Mouse (Mus musculus) embryonic facial prominence, embryonic 14.5 days (tissue): Measurements from ENCODE around the gene Mamstr. TPM values are rescaled to one million over a fixed set of nuclear protein-coding genes. Genes with fewer than 3 reads are reported as not detected.

Source experiments
- ATAC-seq: fragments of 200-750 bp; cut with Nextera tagmentation; 2 replicates; pipeline ENCODE4 v1.8.0; 2017; ENCODE audit warnings: low read depth, moderate number of reproducible peaks, moderate TSS enrichment
- DNase-seq: peaks from one replicate; pipeline ENCODE4 v3.0.0-alpha.2; 2015; ENCODE audit warnings: low spot score
- H3K27ac ChIP-seq: fragments of 300-500 bp; sonication (generic); replicated peaks from 2 replicates; pipeline ENCODE4 v1.5.1; 2014; ENCODE audit warnings: low read depth, mild to moderate bottlenecking, low read length, moderate library complexity
- H3K27me3 ChIP-seq: fragments of 300-500 bp; sonication (generic); replicated peaks from 2 replicates; pipeline ENCODE4 v1.6.1; 2014; ENCODE audit warnings: low read length; ENCODE audit not compliant: control insufficient read depth, insufficient read depth
- H3K36me3 ChIP-seq: fragments of 300-500 bp; sonication (generic); 2 replicates; pipeline ENCODE4 v1.6.1; 2014; ENCODE audit warnings: low read length, mixed read lengths; ENCODE audit not compliant: control insufficient read depth, insufficient read depth
- H3K4me1 ChIP-seq: fragments of 300-500 bp; sonication (generic); 2 replicates; pipeline ENCODE4 v1.6.1; 2014; ENCODE audit warnings: antibody characterized with exemption, low read length; ENCODE audit not compliant: control insufficient read depth, insufficient read depth
- H3K4me2 ChIP-seq: fragments of 300-500 bp; sonication (generic); 2 replicates; pipeline ENCODE4 v1.6.1; 2014; ENCODE audit warnings: low read depth, mild to moderate bottlenecking, low read length, moderate library complexity, mixed read lengths
- H3K4me3 ChIP-seq: fragments of 300-500 bp; sonication (generic); 2 replicates; pipeline ENCODE4 v1.5.1; 2014; ENCODE audit warnings: low read depth, mild to moderate bottlenecking, low read length
- H3K9ac ChIP-seq: fragments of 300-500 bp; sonication (generic); 2 replicates; pipeline ENCODE4 v1.6.1; 2014; ENCODE audit warnings: low read depth, mild to moderate bottlenecking, low read length, moderate library complexity, mixed read lengths
- H3K9me3 ChIP-seq: fragments of 300-500 bp; sonication (generic); 2 replicates; pipeline ENCODE4 v1.6.1; 2016; ENCODE audit warnings: low read length; ENCODE audit not compliant: control insufficient read depth
- WGBS: fragments of 180-500 bp; shearing (Covaris S2); extraction: QIAGEN DNeasy Blood & Tissue Kit; methylation state at CpG from one replicate; pipeline ENCODE4 v1.1.7; 2014; 5-methylcytosine and 5-hydroxymethylcytosine counted together
- polyA plus RNA-seq: library from polyadenylated mRNA; unstranded; fragments of >200 nt; fragmentation: Nextera tagmentation; extraction: Ambion mirVana; gene quantifications from 2 replicates; pipeline ENCODE4 v1.2.1, GENCODE M21; 2014

Gene Mamstr
- polyA plus RNA-seq, 1 experiment from 2014 or later: 28.8 TPM

- Histone ChIP-seq H3K9me3 (no peaks in the 10 kb centered on the region), H3K4me3 (no peak overlapping the region), H3K27me3 (no peaks in the 10 kb centered on the region), H3K4me2 (no peak overlapping the region), H3K4me1 (peaks cover 22% of the 10 kb centered on the region), H3K9ac (peak overlapping the region; percentile 15; the same call in 1 of the 2 replicates), H3K27ac (no peak overlapping the region), H3K36me3 (no peaks in the 10 kb centered on the region)
- 61% methylated on average over 6 of the region's 6 CpGs for WGBS
- DNase-seq: no peak
- no peak for ATAC-seq
These were observed 49.3 kb downstream of the Mamstr start for GRCm38 (mm10) chr7:45689099-45689498.

GRCm38 (mm10) chr7:45689800-45690199 is 50.0 kb downstream of the Mamstr start:
- Histone ChIP-seq H3K36me3 (no peaks in the 10 kb centered on the region), H3K27me3 (no peaks in the 10 kb centered on the region), H3K4me2 (no peak overlapping the region), H3K4me1 (peaks cover 28% of the 10 kb centered on the region), H3K9ac (no peak overlapping the region), H3K4me3 (no peak overlapping the region), H3K9me3 (no peaks in the 10 kb centered on the region), H3K27ac (no peak overlapping the region)
- DNase-seq (no peak), ATAC-seq (no peak)
- WGBS: 65% methylated on average over 11 of the region's 11 CpGs

- H3K4me1 ChIP-seq: 0 out of 2 replicates have a peak, but pooled peaks cover 7% of the 10 kb centered on the region
- H3K36me3 ChIP-seq: no peaks in the 10 kb centered on the region
- H3K4me3 ChIP-seq: no peak overlapping the region
- no peak overlapping the region for H3K4me2 ChIP-seq
- H3K9me3 ChIP-seq: no peaks in the 10 kb centered on the region
- WGBS: 71% methylated on average over 2 of the region's 2 CpGs
- H3K27me3 ChIP-seq: no peaks in the 10 kb centered on the region
- H3K9ac ChIP-seq: no peak overlapping the region
- H3K27ac ChIP-seq: no peak overlapping the region
- ATAC-seq (no peak), DNase-seq (no peak)
These were observed 52.6 kb downstream of the Mamstr start for GRCm38 (mm10) chr7:45692364-45692763.

DNA sequence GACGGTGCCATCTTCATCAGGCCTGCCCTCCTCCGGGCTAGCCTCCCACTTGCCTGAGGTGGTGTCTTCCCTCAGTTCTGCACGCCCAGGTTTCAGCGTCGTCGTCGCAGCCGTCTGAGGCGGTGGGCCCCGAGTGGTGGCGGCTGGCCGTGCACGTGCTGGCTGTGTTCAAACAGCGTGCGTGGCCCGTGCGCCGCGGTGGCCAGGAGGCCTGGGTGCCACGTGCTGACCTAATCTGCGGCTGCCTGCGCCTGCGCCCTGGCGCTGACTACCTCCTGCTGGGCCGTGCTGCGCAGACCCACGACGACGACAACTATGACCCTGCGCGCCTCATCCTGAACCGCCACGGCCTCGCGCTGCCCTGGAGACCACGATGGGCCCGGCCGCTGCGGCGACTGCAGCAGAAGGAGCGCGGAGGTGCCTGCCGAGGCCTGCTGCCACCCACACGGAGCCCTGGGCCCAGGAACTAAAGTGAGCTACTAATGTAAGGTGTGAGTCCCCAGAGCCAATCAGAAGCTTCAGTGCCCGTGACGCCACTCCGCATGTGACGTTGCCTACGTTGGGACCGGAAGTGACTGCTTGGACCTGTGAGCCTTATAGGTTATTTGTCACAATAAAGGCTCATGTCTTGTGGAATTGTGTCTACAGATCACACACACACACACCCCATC is 54.3 kb downstream of the Mamstr start, which contains the start of gene Sec1:
Sec1 (minus strand) TSS at position 482 of the 671 bp plus-strand sequence.
- Histone ChIP-seq H3K27me3 (peaks cover 9% of the 10 kb centered on the region), H3K36me3 (no peaks in the 10 kb centered on the region), H3K9me3 (no peaks in the 10 kb centered on the region), H3K9ac (no peak within 1 kb of the TSS), H3K27ac (peak within 1 kb of the TSS; percentile 17; the same call in 1 of the 2 replicates), H3K4me2 (no peak within 1 kb of the TSS), H3K4me3 (no peak within 1 kb of the TSS), H3K4me1 (0 out of 2 replicates have a peak, but pooled peaks cover 7% of the 10 kb centered on the region)
- ATAC-seq (no peak), DNase-seq (no peak)
- WGBS: 91% methylated on average over 50 of the region's 50 CpGs

- H3K4me1 ChIP-seq: 0 out of 2 replicates have a peak, but pooled peaks cover 13% of the 10 kb centered on the region
- peaks cover 19% of the 10 kb centered on the region for H3K27me3 ChIP-seq
- peak; percentile 82 for DNase-seq
- WGBS: 18% methylated on average over 6 of the region's 6 CpGs
- peak; percentile 31 for ATAC-seq
- H3K4me3 ChIP-seq: no peak overlapping the region
- H3K9ac ChIP-seq: no peak overlapping the region
- H3K27ac ChIP-seq: peak overlapping the region; percentile 17; the same call in 1 of the 2 replicates
- H3K9me3 ChIP-seq: no peaks in the 10 kb centered on the region
- no peaks in the 10 kb centered on the region for H3K36me3 ChIP-seq
- no peak overlapping the region for H3K4me2 ChIP-seq
These were observed 55.3 kb downstream of the Mamstr start for GRCm38 (mm10) chr7:45695098-45695497.

Other genes with a start within 250 kb of the Mamstr start
- gene Snrnp70, start 244.2 kb upstream of the Mamstr start, polyA plus RNA-seq: 56.5 and 61.1 TPM in 2 replicates
- gene Kcna7, start 234.3 kb upstream of the Mamstr start, polyA plus RNA-seq: 0.24 TPM in 1 of 2 replicates, not detected in the other
- 3.0 and 3.1 TPM in 2 replicates for gene Ntf5, start 226.3 kb upstream of the Mamstr start, polyA plus RNA-seq
- gene Lhb, start 219.2 kb upstream of the Mamstr start, polyA plus RNA-seq: 1.4 TPM in 1 of 2 replicates, not detected in the other
- gene Gys1, start 205.1 kb upstream of the Mamstr start, polyA plus RNA-seq: 39.3 TPM in 2 replicates
- gene Ruvbl2, start 201.9 kb upstream of the Mamstr start, polyA plus RNA-seq: 123 and 127 TPM in 2 replicates
- 4,260 and 4,697 TPM in 2 replicates for gene Ftl1, start 180.1 kb upstream of the Mamstr start, polyA plus RNA-seq
- 120 and 132 TPM in 2 replicates for gene Bax, start 173.1 kb upstream of the Mamstr start, polyA plus RNA-seq
- gene Tulp2, start 158.1 kb upstream of the Mamstr start, polyA plus RNA-seq: 1.2 and 1.5 TPM in 2 replicates
- not detected in 2 replicates for gene Gm45808, start 153.2 kb upstream of the Mamstr start, polyA plus RNA-seq
- 2.5 and 3.2 TPM in 2 replicates for gene Dhdh, start 151.2 kb upstream of the Mamstr start, polyA plus RNA-seq
- gene Nucb1, start 129.6 kb upstream of the Mamstr start, polyA plus RNA-seq: 209 and 236 TPM in 2 replicates
- 20.7 and 21.9 TPM in 2 replicates for gene Ppp1r15a, start 113.7 kb upstream of the Mamstr start, polyA plus RNA-seq
- 6.8 and 7.3 TPM in 2 replicates for gene Plekha4, start 113.6 kb upstream of the Mamstr start, polyA plus RNA-seq
- 0.77 and 1.0 TPM in 2 replicates for gene Hsd17b14, start 85.1 kb upstream of the Mamstr start, polyA plus RNA-seq
- 50.1 and 51.0 TPM in 2 replicates for gene Bcat2, start 69.8 kb upstream of the Mamstr start, polyA plus RNA-seq
- gene Fgf21, start 24.5 kb upstream of the Mamstr start, polyA plus RNA-seq: 0.45 and 1.0 TPM in 2 replicates
- 1.3 and 2.1 TPM in 2 replicates for gene Fut1, start 22.7 kb upstream of the Mamstr start, polyA plus RNA-seq
- gene Izumo1, start 18.2 kb upstream of the Mamstr start, polyA plus RNA-seq: 0.19 and 0.30 TPM in 2 replicates
- gene Rasip1, start 12.5 kb upstream of the Mamstr start, polyA plus RNA-seq: 10.4 and 11.1 TPM in 2 replicates
- 1.9 and 2.2 TPM in 2 replicates for gene Fut2, start 26.4 kb downstream of the Mamstr start, polyA plus RNA-seq
- gene Ntn5, start 44.0 kb downstream of the Mamstr start, polyA plus RNA-seq: 3.4 and 3.7 TPM in 2 replicates
- 2.1 and 2.5 TPM in 2 replicates for gene Sec1, start 54.4 kb downstream of the Mamstr start, polyA plus RNA-seq
- gene Car11, start 59.9 kb downstream of the Mamstr start, polyA plus RNA-seq: 7.9 and 8.9 TPM in 2 replicates
- gene Dbp, start 65.1 kb downstream of the Mamstr start, polyA plus RNA-seq: 3.4 and 4.7 TPM in 2 replicates
- gene Rpl18, start 75.5 kb downstream of the Mamstr start, polyA plus RNA-seq: 1,174 and 1,204 TPM in 2 replicates
- gene Sphk2, start 78.0 kb downstream of the Mamstr start, polyA plus RNA-seq: 24.0 and 25.6 TPM in 2 replicates
- gene Fam83e, start 81.2 kb downstream of the Mamstr start, polyA plus RNA-seq: 0.36 and 0.39 TPM in 2 replicates
- not detected in 2 replicates for gene Spaca4, start 85.8 kb downstream of the Mamstr start, polyA plus RNA-seq
- 0.67 and 1.5 TPM in 2 replicates for gene Lmtk3, start 143.8 kb downstream of the Mamstr start, polyA plus RNA-seq
- 14.2 and 16.3 TPM in 2 replicates for gene Sult2b1, start 144.7 kb downstream of the Mamstr start, polyA plus RNA-seq
- gene Cyth2, start 174.6 kb downstream of the Mamstr start, polyA plus RNA-seq: 96.4 and 106 TPM in 2 replicates
- 1.4 and 2.2 TPM in 2 replicates for gene Kcnj14, start 184.8 kb downstream of the Mamstr start, polyA plus RNA-seq
- 53.9 and 60.5 TPM in 2 replicates for gene Grwd1, start 191.0 kb downstream of the Mamstr start, polyA plus RNA-seq
- 147 and 155 TPM in 2 replicates for gene Kdelr1, start 232.8 kb downstream of the Mamstr start, polyA plus RNA-seq
- 0.63 and 1.0 TPM in 2 replicates for gene Grin2d, start 238.4 kb downstream of the Mamstr start, polyA plus RNA-seq